Mouse (Mus musculus) thymus, adult 2 months (tissue): ENCODE measurements around the gene Mustn1.

ENCODE experiments used
- CTCF ChIP-seq: fragments of 200-500 bp; IDR thresholded peaks from 2 replicates; pipeline ENCODE4 v1.5.1; 2012; ENCODE audit warnings: mild to moderate bottlenecking, control low read depth, low read length, moderate library complexity, borderline replicate concordance; ENCODE audit not compliant: control insufficient read depth, poor library complexity, insufficient read depth; ENCODE audit errors: extremely low read depth
- POLR2A ChIP-seq: fragments of 200-500 bp; IDR thresholded peaks from 2 replicates; pipeline ENCODE4 v1.6.1; 2012; ENCODE audit warnings: mild to moderate bottlenecking, low read length, control low read depth, moderate library complexity; ENCODE audit not compliant: control insufficient read depth, poor library complexity, insufficient read depth; ENCODE audit errors: extremely low read depth

GRCm38 (mm10) chr14:30911141-30911540 is 32.1 kb downstream of the Mustn1 start:
- no peak for TF ChIP-seq CTCF
- no peak for TF ChIP-seq POLR2A
